Mouse (Mus musculus): ENCODE measurements at regions not wholly inside any gene's neighbourhood (a gene's known extent, or its start where the extent isn't known, plus 50 kb on each side); places are given as distances from the start of the nearest gene placed in this dataset.

DNA sequence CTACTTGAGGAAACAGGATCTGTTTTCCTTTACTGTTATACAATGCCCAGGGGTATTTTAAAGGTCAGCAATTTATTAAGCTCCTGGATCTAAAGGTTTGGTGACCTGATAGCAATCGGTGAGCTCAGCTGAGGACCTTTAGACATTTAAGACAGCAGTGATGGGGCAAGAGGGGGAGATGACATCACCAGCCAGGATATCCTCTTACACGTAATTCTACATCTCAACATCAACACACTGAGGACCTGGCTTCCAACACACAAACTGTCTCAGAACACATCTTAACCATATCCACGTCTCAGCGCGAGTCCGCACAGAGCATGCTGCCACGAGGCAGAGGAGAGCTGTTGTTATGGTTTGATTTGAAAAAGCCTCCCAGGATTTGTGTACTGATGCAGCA lies 69.2 kb downstream of the Nhlrc3 start:
- DNase-seq (ENCODE audit: low spot score), result no peak
- intact Hi-C loops (cut with DNase I), result no loop called here

DNA sequence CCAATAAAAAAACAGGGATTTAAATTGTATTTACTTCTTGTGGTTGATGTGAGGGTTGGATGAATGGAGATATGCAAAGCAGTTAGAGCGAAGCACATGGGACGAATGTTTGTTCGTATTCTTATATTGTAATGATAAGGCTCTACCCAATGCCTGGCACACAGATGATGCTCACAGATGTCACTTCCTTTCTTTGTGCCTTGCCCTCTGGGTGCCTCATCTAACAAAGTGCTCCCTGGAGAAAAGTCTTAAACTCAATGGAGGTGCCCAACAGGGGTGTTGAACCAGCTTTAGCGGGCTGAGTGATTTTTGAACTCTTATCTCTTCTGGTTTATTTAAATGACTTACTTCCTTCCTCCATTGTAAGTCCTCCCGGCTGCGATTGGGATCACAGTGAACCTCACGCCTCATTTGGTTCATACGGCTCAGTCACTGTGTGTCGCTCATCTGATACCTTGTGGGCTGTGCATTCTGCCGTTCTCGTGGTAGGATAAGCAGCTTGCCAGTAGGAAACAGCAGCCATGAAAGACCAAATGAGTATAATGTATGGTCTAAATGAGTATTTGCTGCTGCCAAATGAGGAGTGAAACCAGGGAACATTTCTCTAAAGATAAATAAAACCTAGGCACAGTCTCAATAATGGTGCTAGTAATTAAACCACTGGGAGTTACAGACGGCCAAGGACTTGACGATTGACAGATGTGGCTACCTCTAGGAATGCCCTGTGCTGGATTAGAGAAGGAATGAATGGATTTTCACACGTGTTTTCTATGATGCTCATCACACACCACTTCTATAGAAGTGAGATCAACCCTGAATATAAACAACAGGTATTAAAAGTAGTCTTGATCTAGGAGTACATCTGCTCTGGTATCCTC lies 81.2 kb downstream of the Nhlrc3 start:
- intact Hi-C loops (cut with DNase I), result no loop called here
- DNase-seq (ENCODE audit: low spot score), result no peak

DNA sequence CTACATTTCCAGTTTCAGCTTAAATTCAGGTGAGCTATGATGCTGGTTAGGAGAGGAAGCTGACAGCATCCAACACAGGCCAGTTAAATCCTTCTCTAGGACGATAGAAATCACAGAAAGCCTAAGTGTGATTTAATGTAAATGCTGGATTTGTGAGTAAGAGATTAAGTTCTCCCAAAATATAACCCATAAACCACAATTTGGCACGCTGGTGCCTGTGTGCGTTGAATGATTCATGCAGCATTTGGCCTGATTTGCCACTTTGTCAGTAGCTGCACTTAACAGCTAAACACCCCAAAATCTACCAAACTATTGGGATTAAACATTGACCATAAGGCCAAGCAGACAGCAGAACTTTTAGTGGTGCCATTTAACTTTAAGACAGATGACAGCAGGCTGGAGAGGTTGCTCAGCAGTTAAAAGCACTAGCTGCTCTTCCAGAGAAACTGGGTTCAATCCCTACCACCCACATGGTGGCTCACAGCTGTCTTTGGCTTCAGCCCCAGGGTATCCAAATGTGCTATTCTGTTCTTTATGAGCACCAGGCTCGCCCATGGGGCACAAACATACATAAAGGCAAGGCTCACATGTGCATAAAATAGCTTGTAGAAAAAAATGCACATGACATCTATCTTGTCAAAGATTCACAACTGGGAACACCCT lies 83.5 kb downstream of the Nhlrc3 start:
- intact Hi-C loops (cut with DNase I), result no loop called here
- DNase-seq (ENCODE audit: low spot score), result no peak

DNA sequence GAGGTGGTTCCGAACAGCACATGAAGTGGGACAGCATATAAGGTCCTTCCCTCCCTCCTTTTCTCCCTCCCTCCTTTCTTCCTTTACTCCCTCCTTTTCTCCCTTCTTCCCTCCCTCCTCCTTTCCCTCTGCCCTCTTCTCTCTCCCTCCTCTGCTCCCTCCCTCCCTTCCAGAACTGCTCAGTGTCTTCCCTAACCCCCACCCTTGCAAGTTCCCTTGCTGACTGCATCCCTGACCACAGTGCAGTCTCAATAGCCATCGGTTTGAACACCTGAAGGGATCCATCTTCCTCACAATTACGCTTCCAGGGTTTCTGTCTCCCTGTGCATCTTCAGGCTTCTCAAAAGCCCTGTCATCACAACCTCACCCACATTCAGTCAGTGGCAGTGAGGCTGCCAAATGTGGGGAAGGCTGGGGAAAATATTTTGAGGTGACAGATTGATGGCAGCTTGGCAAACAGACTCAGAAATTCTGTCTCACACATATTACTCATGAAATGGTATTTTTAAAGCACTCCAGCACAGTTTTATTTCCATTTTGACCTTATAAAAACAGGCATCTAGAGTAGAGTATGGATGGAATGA lies 86.2 kb downstream of the Nhlrc3 start:
- no peak for DNase-seq (ENCODE audit: low spot score)
- intact Hi-C loops (cut with DNase I), result no loop called here

DNA sequence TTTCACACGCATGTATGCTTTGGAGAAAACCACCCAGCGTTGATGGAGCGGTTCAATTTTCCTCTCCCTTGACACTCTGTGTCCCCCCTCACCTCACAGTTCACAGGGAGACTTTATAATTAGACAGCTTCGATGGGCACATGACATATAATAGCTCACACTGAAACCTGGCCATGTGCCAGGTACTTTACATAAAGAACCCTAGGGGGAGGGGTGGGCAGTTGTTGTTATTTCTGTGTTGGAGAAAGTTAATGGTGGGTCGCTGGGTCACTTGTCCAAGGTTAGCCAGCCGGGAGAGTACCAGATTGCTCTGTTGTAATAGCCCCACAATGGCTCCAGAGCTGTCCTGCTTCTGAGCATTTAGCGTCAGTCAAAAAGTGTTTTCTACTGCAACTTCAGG lies 90.2 kb downstream of the Nhlrc3 start:
- intact Hi-C loops (cut with DNase I), result no loop called here

DNA sequence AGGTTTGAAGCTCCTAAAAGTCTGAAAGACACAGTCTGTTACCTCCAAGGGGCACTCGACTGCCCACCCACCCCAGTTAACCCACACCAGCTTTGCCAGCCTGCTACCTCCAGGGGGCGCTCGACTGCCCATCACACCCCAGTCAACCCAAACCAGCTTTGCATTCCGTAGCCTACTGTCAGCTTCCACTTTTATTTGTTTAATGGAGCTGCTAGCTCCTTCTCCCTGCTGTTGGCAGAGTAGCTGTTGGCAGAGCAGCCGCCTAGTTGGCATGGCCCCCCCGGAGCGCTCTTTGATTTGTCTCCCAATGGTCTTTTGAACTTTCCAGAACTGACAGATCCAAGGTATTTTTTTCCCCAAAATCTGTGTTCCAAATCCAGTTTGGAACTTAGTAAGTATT lies 91.2 kb downstream of the Nhlrc3 start:
- DNase-seq (ENCODE audit: low spot score), result no peak
- intact Hi-C loops (cut with DNase I), result no loop called here

More for the DNA sequence above, 90.2 kb downstream of the Nhlrc3 start:
- no peak for DNase-seq (ENCODE audit: low spot score)

DNA sequence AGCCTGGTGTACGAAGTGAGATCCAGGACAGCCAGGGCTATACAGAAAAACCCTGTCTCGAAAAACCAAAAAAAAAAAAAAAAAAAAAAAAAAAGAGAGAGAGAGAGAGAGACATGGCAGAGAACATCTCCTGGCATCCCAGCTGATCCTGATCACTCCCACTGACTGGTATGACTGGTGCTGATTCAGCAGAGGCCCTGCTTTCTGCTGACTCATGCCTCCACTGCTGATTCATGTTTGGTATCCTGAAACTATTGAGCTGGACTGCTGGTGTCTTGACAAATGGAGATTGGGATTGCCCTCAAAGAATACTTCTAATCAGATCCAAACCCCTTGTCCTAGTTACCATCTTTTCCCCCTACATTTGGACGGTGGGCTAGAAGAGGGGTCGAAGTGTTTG lies 101.9 kb downstream of the Nhlrc3 start:
- DNase-seq (ENCODE audit: low spot score), result no peak
- intact Hi-C loops (cut with DNase I), result no loop called here

DNA sequence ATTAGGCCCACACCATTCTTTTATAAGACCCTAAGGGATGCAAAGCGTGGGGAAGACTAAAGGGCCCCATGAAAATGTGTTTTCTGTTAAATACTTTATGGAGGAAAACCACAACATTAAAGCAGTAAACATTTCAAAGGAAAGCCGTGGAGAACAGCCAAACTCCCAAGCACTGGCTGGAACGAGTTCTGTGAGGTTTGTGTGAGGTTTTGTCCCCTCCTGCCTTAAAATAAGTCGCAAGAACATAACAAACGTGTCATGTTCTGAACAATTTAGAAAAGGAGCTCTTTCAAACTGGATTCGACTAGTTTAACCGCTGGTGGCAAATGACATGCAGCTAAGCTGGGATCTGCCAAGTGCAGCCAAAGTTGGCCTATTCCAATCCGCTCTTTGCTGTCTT lies 109.4 kb downstream of the Nhlrc3 start:
- intact Hi-C loops (cut with DNase I), result no loop called here
- DNase-seq (ENCODE audit: low spot score), result no peak

DNA sequence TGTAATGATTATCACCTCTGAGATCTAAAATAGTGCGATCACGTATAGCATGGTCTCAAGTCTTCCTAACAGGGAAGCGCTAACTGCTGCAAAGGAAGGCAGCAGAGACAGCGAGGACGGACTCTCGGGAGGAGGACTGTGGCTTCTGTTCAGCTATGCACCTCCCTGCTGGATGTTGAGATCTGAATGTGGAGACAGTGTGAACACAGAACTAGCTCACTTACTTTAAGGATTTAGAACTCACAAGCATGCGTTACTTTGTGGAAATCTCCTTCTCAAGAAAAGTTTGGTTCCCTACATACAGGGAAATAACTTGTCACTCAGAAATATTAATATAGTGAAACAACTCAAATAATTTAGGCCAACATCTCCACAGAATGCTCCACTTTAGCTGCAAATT lies 109.8 kb downstream of the Nhlrc3 start:
- no peak for DNase-seq (ENCODE audit: low spot score)
- intact Hi-C loops (cut with DNase I), result no loop called here

DNA sequence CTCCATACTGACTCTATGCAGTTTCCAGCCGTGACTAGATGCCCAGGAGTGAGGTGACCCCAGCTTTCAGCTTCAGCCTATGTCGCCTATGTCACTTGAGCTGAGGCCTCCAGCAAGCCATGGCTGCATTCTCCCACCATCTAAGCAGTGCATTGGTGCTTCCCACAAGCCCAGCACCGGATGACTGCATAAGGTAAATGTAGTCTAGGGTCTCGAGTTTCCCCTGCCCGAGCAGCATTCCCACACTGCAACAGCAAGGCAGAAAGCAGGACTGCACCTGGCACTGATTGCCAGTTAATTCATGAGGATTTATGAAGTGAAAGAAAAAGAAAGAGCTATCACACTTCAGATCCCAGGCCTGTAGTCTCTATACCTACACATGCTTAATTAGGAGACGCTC lies 119.5 kb downstream of the Nhlrc3 start:
- no peak for DNase-seq (ENCODE audit: low spot score)
- intact Hi-C loops (cut with DNase I), result no loop called here

DNA sequence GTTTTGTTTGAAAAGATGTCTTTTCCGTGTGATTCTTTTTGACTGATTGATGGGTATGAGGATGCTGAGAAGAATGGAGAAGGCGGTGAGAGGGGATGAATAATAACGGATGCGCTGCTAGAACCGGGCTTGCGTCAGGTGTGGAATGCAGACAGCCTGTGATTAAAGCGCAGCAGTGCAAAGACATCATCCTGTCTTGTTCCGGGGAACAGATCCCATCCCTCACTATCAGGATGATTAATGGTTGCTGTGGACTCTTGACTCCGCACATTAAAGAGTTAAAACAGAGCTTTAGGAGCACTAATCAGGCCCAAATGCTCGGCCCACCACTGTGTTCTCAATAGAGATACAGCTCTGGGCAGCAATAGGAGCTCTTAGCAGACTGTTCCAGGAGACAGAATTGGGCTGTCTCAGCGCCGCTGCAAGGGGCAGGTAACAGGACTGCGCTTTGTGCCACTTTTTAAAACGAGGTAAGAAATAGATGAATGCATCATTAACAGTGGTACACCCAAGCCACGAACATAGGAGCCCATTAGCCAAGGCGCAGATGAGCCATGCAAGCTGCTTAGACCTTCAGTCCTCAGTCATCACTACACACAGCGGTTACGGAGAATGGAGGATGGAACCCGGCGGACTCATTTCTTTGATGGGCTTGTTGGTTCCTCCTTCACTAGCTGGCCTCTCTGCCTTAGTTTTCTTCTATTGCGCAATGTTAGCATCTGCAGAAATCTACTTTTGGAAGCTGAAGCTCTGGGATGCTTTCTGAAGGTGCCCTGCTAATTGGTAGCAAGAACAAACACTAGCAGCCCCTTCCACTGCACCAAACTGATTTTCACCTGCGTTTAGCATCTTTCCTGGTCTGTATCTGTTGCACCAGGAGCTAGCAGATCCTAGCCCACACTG lies 121.6 kb downstream of the Nhlrc3 start:
- no peak for DNase-seq (ENCODE audit: low spot score)
- intact Hi-C loops (cut with DNase I), result no loop called here

DNA sequence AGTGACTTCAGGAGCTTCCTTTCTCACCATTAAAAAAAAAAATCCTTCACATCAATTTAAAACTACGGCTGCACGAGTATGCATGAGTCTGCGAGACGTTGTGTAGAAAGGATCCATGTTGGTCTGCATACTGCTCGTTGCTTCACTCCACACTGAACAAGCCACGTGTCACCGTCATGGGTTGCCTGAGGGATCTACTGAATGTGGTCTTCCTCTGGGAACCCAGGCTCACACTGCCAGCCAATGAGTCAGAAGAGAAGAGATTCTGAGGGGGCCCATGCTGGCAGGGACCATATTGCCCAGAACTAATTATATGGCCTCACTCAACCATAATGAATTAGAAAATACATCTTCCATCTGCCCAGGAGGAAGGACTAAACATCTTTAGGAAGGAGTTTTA lies 124.6 kb downstream of the Nhlrc3 start:
- no peak for DNase-seq (ENCODE audit: low spot score)
- intact Hi-C loops (cut with DNase I), result no loop called here

DNA sequence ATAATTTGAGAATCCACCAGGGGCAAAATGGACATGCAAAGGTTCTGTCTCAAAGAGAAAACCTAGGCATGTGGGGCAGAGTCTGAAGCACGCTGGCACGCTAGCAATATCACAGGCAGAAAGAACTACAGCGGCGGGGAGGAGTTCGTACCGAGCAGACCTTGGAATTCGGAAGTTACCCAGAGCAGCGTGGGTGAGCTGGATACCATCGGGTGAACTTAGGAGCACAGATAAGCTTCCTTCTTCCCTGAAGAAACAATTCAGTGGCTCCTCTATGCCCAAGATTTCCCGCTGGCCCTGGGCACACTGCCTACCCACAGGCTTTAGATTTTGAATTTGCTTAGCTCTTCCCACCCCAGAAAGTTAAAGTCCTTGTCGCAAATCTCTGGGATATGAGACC lies 129.1 kb downstream of the Nhlrc3 start:
- intact Hi-C loops (cut with DNase I), result no loop called here
- no peak for DNase-seq (ENCODE audit: low spot score)

DNA sequence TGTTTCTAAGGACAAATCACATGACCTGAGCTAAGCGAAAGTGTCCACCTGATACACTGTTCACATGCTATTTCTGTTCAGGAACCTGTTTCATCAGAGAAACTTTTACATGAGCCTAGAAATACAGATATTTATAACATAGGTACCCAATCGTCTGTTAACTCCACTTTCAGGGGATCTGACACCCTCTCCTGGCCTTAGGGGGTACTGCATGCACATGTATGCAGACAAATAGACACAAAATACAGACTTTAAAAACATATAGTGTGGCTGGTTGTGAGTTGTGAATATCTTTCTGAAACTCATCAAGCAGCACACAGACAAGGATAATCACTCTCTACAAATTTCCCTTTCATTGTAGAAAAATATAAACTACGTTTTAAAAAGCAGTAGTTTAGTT lies 133.6 kb downstream of the Nhlrc3 start:
- intact Hi-C loops (cut with DNase I), result loop anchor here (2.0 kb wide), 1 partner anchor 297 kb away; no protein-coding TSS in a partner anchor
- no peak for DNase-seq (ENCODE audit: low spot score)

DNA sequence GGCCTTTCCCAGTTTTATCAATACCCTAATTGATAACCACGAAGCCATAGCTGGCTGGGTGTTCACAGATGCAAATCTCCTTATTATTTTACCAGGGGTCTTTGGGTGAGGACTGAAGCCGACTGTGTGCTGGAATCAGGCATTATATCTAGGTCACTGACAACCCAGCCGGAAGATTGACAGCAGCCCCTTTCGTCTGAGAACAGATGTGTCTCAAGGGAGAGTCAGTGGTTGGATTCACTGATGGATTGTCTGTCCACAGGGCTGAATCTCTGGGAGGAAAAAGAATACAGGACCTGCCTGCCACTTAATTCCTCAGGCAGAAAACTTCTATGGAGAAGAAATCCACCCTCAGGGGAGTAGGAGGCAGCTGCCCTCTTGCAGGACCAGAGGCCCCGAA lies 135.7 kb downstream of the Nhlrc3 start:
- intact Hi-C loops (cut with DNase I), result no loop called here
- no peak for DNase-seq (ENCODE audit: low spot score)

DNA sequence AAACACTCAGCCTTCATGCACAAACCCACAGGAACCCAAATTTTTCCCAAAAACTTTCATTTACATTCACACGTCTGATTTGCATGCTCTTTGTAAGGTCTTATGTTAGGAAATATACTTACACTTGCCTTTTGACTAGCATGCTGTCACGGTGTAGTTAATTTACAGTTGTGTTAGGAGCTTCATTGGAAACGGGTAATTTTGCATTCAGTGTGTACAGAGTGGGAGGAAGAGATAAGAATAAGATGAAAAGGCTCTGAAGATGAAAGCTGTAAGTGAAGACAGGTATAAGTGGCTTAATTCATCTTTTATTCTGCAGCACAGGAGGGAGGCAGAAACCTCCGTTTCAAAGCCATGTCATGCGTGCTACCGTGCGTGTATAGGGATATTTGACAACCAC lies 136.2 kb downstream of the Nhlrc3 start:
- DNase-seq (ENCODE audit: low spot score), result no peak
- intact Hi-C loops (cut with DNase I), result no loop called here

DNA sequence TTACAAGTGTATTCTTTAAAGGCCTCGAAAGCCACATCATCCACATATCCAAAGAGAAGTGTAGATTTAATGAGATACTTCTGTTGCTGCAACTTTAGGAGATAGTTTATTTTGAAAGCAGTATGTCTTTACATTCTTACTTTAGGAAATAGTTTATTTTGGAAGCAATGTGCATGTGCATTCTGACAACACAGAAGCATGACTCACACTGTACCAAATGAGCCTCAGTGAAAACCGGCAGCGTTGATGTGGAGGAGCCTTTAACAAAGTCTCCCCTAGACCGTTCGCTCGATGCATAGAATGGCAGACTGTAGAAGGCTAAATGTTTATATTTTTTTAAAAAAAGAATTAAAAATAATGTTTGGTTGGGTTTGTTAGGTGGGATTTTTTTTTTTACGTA lies 138.1 kb downstream of the Nhlrc3 start:
- intact Hi-C loops (cut with DNase I), result no loop called here
- no peak for DNase-seq (ENCODE audit: low spot score)

DNA sequence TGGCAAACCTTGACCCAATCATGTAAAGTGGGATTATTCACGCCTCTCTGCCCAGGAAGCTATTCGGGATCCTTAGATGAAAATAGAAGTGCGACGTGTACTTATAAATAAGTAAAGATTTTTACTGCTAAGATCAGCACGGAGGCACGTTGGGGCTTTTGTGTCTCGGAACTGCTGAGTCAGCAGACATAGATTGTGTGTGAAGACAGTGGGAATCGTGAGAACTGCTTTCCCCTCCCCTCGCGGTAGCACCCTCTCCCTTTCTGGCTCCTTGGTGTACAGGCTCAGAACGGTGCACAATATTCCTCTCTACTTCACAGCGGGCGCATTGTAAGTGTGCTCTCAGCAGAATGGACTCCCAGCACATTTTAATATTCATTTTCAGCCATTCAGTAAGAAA lies 138.7 kb downstream of the Nhlrc3 start:
- no peak for DNase-seq (ENCODE audit: low spot score)
- intact Hi-C loops (cut with DNase I), result no loop called here

DNA sequence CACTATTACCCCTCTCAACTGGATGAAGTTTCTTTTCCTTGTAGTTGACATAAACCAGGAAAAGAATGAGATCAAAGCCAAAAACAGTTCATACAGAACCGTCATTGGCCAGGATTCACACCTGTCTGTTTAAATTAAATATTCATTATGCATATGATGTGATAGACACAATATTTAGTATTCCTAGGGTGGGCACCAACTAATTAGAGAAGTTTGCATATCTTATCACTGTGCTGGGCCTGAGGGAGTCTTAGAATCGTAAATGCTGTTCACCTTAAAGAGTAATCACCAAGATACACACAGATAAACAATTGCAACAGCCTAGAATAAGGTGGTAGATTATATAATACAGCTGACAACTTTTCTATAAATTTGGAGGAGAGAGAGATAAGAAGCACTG lies 147.7 kb downstream of the Nhlrc3 start:
- no peak for DNase-seq (ENCODE audit: low spot score)
- intact Hi-C loops (cut with DNase I), result no loop called here
